Mouse (Mus musculus): ENCODE measurements at regions not wholly inside any gene's neighbourhood (a gene's known extent, or its start where the extent isn't known, plus 50 kb on each side); places are given as distances from the start of the nearest gene placed in this dataset.
"Not testable (repeated sequence)": the region's sequence is repeated elsewhere in the genome, so short reads cannot be mapped to it uniquely, and the experiment has no call there.

DNA sequence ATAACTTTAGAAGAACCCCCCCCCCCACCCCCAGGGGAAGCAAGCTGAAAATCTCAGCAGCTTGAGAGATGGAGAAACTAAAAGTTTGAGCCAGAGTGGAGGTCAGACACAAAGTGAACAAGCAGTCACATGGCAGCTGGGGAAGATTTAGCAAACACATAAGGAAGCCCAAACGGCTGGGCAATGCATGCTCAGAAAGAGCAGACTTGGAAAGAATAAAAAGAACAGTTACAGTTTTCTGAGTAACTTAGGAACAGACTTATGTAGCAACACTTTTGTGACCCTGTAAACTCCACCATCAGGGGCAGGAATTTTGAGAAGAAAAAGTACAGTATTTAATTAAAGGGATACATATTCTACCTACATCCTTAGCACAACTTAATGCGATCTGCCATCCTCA, 1089.2 kb downstream of the Sorcs3 start:
- Histone ChIP-seq H3K36me3 (ENCODE audit: control insufficient read depth, insufficient read depth) (no peaks in the 10 kb centered on the region), H3K9me3 (ENCODE audit: control insufficient read depth, low read length) (no peaks in the 10 kb centered on the region), H3K27ac (ENCODE audit: low read length) (no peak overlapping the region), H3K27me3 (replicated peaks; ENCODE audit: control insufficient read depth, insufficient read depth, low read length) (no peaks in the 10 kb centered on the region), H3K4me2 (ENCODE audit: low read length) (no peak overlapping the region), H3K9ac (replicated peaks; ENCODE audit: low read depth, low read length) (no peak overlapping the region), H3K4me1 (replicated peaks; ENCODE audit: control insufficient read depth, insufficient read depth, low read length) (peaks cover 15% of the 10 kb centered on the region), H3K4me3 (replicated peaks; ENCODE audit: low read length) (no peak overlapping the region)
- 83% methylated on average over 2 of the region's 2 CpGs for WGBS
- ATAC-seq, result no peak

- H3K36me3 ChIP-seq (ENCODE audit: control insufficient read depth, insufficient read depth), result no peaks in the 10 kb centered on the region
- H3K9me3 ChIP-seq (ENCODE audit: control insufficient read depth, low read length), result no peaks in the 10 kb centered on the region
- peaks cover 18% of the 10 kb centered on the region for H3K4me1 ChIP-seq (replicated peaks; ENCODE audit: control insufficient read depth, insufficient read depth, low read length)
- no peak overlapping the region for H3K4me3 ChIP-seq (replicated peaks; ENCODE audit: low read length)
- 10% methylated on average over 10 of the region's 10 CpGs for WGBS
- no peaks in the 10 kb centered on the region for H3K27me3 ChIP-seq (replicated peaks; ENCODE audit: control insufficient read depth, insufficient read depth, low read length)
- peak overlapping the region; percentile 30 for H3K4me2 ChIP-seq (ENCODE audit: low read length)
- peak overlapping the region; percentile 16 for H3K27ac ChIP-seq (ENCODE audit: low read length)
- ATAC-seq, result peak; percentile 89
- H3K9ac ChIP-seq (replicated peaks; ENCODE audit: low read depth, low read length), result no peak overlapping the region
Measured at GRCm38 (mm10) chr19:49299351-49300271, 1093.8 kb downstream of the Sorcs3 start.

DNA sequence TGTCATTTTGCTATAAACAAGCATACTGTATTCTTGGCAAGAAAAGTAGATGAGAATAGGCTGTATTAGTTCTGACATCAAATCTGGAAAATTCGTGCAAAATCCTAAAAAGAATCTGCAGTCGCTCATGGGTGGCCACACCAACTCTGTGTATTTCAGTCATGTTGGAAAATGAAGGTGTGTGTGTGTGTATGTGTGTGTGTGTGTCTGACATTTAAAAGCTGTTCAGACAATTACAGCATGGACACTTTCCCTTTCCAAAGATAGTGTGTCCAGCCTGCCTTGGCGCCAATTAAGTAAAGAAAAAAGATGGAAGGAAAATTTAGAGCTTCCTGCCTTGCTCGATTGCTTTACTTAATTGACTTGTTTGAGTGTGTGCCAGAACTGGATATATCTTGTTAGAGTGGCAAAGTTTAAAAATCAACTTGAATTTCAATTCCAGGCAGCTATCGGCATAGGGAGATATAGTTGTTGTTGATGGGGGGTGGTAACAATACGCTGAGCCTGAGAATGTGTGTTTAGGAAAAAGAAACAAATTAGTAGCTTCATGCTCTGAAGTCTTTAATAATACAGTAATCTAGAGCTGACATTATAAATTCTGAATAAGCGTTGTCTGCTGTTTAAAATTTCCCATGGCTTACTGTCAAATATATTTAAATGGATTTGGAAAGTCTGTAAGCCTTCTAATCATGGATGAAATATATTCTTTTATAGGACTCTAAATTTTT, 1095.7 kb downstream of the Sorcs3 start:
- no peak overlapping the region for H3K9ac ChIP-seq (replicated peaks; ENCODE audit: low read depth, low read length)
- peak; percentile 58 for ATAC-seq
- H3K4me2 ChIP-seq (ENCODE audit: low read length), result no peak overlapping the region
- no peaks in the 10 kb centered on the region for H3K27me3 ChIP-seq (replicated peaks; ENCODE audit: control insufficient read depth, insufficient read depth, low read length)
- H3K27ac ChIP-seq (ENCODE audit: low read length), result no peak overlapping the region
- peaks cover 18% of the 10 kb centered on the region for H3K4me1 ChIP-seq (replicated peaks; ENCODE audit: control insufficient read depth, insufficient read depth, low read length)
- H3K4me3 ChIP-seq (replicated peaks; ENCODE audit: low read length), result no peak overlapping the region
- H3K9me3 ChIP-seq (ENCODE audit: control insufficient read depth, low read length), result no peaks in the 10 kb centered on the region
- no peaks in the 10 kb centered on the region for H3K36me3 ChIP-seq (ENCODE audit: control insufficient read depth, insufficient read depth)
- 38% methylated on average over 7 of the region's 7 CpGs for WGBS

DNA sequence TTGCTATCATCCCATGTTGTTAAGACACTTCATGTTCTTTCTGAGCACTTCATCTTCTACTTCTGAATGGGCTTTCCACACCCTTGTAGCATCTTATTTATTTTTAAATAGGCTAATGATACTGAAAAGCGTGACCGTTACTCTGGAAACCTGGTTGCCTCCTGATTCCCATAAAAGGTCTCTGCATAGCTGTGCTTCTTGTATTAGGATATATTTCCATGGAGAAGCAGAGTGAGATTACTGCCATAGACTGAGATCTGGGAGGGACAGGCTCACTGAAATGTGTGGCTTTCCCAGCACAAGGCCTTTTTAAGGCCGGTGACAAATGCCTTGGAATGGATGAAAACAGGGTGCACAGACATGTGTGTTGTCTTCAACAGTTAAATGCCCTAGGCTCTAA, 1100.0 kb downstream of the Sorcs3 start:
- WGBS, result 87% methylated on average over 3 of the region's 3 CpGs
- H3K27ac ChIP-seq (ENCODE audit: low read length), result no peak overlapping the region
- H3K9ac ChIP-seq (replicated peaks; ENCODE audit: low read depth, low read length), result no peak overlapping the region
- no peaks in the 10 kb centered on the region for H3K36me3 ChIP-seq (ENCODE audit: control insufficient read depth, insufficient read depth)
- H3K27me3 ChIP-seq (replicated peaks; ENCODE audit: control insufficient read depth, insufficient read depth, low read length), result no peaks in the 10 kb centered on the region
- 0 out of 2 replicates have a peak, but pooled peaks cover 2% of the 10 kb centered on the region for H3K4me1 ChIP-seq (replicated peaks; ENCODE audit: control insufficient read depth, insufficient read depth, low read length)
- no peak overlapping the region for H3K4me2 ChIP-seq (ENCODE audit: low read length)
- H3K9me3 ChIP-seq (ENCODE audit: control insufficient read depth, low read length), result no peaks in the 10 kb centered on the region
- no peak overlapping the region for H3K4me3 ChIP-seq (replicated peaks; ENCODE audit: low read length)
- no peak for ATAC-seq

GRCm38 (mm10) chr19:49314229-49314628, 1108.4 kb downstream of the Sorcs3 start:
- Histone ChIP-seq H3K9ac (replicated peaks; ENCODE audit: low read depth, low read length) (no peak overlapping the region), H3K4me1 (replicated peaks; ENCODE audit: control insufficient read depth, insufficient read depth, low read length) (no peaks in the 10 kb centered on the region), H3K9me3 (ENCODE audit: control insufficient read depth, low read length) (no peaks in the 10 kb centered on the region), H3K4me2 (ENCODE audit: low read length) (no peak overlapping the region), H3K27ac (ENCODE audit: low read length) (no peak overlapping the region), H3K4me3 (replicated peaks; ENCODE audit: low read length) (no peak overlapping the region), H3K36me3 (ENCODE audit: control insufficient read depth, insufficient read depth) (no peaks in the 10 kb centered on the region), H3K27me3 (replicated peaks; ENCODE audit: control insufficient read depth, insufficient read depth, low read length) (no peaks in the 10 kb centered on the region)
- ATAC-seq, result no peak
- WGBS, result 88% methylated on average over 1 of the region's 1 CpGs

GRCm38 (mm10) chr19:49359642-49360041, 1153.8 kb downstream of the Sorcs3 start:
- no peaks in the 10 kb centered on the region for H3K36me3 ChIP-seq (ENCODE audit: control insufficient read depth, insufficient read depth)
- H3K27ac ChIP-seq (ENCODE audit: low read length), result no peak overlapping the region
- 81% methylated on average over 3 of the region's 3 CpGs for WGBS
- H3K27me3 ChIP-seq (replicated peaks; ENCODE audit: control insufficient read depth, insufficient read depth, low read length), result no peaks in the 10 kb centered on the region
- H3K4me1 ChIP-seq (replicated peaks; ENCODE audit: control insufficient read depth, insufficient read depth, low read length), result peaks cover 4% of the 10 kb centered on the region
- no peak overlapping the region for H3K4me3 ChIP-seq (replicated peaks; ENCODE audit: low read length)
- no peak for ATAC-seq
- H3K4me2 ChIP-seq (ENCODE audit: low read length), result no peak overlapping the region
- H3K9ac ChIP-seq (replicated peaks; ENCODE audit: low read depth, low read length), result no peak overlapping the region
- H3K9me3 ChIP-seq (ENCODE audit: control insufficient read depth, low read length), result no peaks in the 10 kb centered on the region

- no peaks in the 10 kb centered on the region for H3K27me3 ChIP-seq (replicated peaks; ENCODE audit: control insufficient read depth, insufficient read depth, low read length)
- WGBS, result 55% methylated on average over 5 of the region's 5 CpGs
- ATAC-seq, result peak; percentile 71
- no peaks in the 10 kb centered on the region for H3K36me3 ChIP-seq (ENCODE audit: control insufficient read depth, insufficient read depth)
- H3K4me2 ChIP-seq (ENCODE audit: low read length), result no peak overlapping the region
- H3K4me1 ChIP-seq (replicated peaks; ENCODE audit: control insufficient read depth, insufficient read depth, low read length), result peaks cover 4% of the 10 kb centered on the region
- no peak overlapping the region for H3K27ac ChIP-seq (ENCODE audit: low read length)
- no peaks in the 10 kb centered on the region for H3K9me3 ChIP-seq (ENCODE audit: control insufficient read depth, low read length)
- no peak overlapping the region for H3K9ac ChIP-seq (replicated peaks; ENCODE audit: low read depth, low read length)
- no peak overlapping the region for H3K4me3 ChIP-seq (replicated peaks; ENCODE audit: low read length)
Measured at GRCm38 (mm10) chr19:49360715-49361114, 1154.9 kb downstream of the Sorcs3 start.

DNA sequence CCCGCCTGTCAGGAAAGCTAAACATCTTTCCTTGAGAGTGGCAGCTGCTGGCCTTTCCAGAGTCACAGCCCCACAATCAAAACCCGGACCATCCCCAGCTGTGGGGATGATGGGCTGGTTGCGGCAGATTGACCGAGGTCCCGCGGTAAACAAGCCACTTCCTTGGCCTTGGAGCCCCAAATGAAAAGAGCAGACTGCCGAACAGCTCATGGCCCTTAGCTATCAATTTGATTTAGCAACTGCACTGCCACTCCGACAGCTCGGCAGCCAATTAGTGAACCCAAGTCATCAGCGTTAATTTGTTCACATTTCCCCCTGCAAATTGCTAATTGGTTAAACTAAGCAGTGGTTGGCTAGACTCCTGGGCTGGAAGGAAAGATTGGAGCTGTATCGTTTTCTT, 1155.3 kb downstream of the Sorcs3 start:
- H3K4me2 ChIP-seq (ENCODE audit: low read length); H3K27me3 ChIP-seq (replicated peaks; ENCODE audit: control insufficient read depth, insufficient read depth, low read length); H3K4me1 ChIP-seq (replicated peaks; ENCODE audit: control insufficient read depth, insufficient read depth, low read length); H3K36me3 ChIP-seq (ENCODE audit: control insufficient read depth, insufficient read depth); H3K9ac ChIP-seq (replicated peaks; ENCODE audit: low read depth, low read length); H3K9me3 ChIP-seq (ENCODE audit: control insufficient read depth, low read length); H3K4me3 ChIP-seq (replicated peaks; ENCODE audit: low read length); H3K27ac ChIP-seq (ENCODE audit: low read length): not testable (repeated sequence)
- WGBS, result 44% methylated on average over 10 of the region's 11 CpGs
- peak; percentile 88 for ATAC-seq

- 76% methylated on average over 1 of the region's 1 CpGs for WGBS
- Histone ChIP-seq H3K4me3 (replicated peaks; ENCODE audit: low read length) (no peak overlapping the region), H3K9me3 (ENCODE audit: control insufficient read depth, low read length) (no peaks in the 10 kb centered on the region), H3K4me1 (replicated peaks; ENCODE audit: control insufficient read depth, insufficient read depth, low read length) (no peaks in the 10 kb centered on the region), H3K4me2 (ENCODE audit: low read length) (no peak overlapping the region), H3K27ac (ENCODE audit: low read length) (no peak overlapping the region), H3K36me3 (ENCODE audit: control insufficient read depth, insufficient read depth) (no peaks in the 10 kb centered on the region), H3K9ac (replicated peaks; ENCODE audit: low read depth, low read length) (no peak overlapping the region), H3K27me3 (replicated peaks; ENCODE audit: control insufficient read depth, insufficient read depth, low read length) (no peaks in the 10 kb centered on the region)
- no peak for ATAC-seq
Measured at GRCm38 (mm10) chr19:49372921-49373320, 1167.1 kb downstream of the Sorcs3 start.
